Mouse (Mus musculus): ENCODE data around the gene Hist1h2bj. TPM values are rescaled to one million over a fixed set of nuclear protein-coding genes. Genes with fewer than 3 reads are reported as not detected.
"Not testable (repeated sequence)": the region's sequence is repeated elsewhere in the genome, so short reads cannot be mapped to it uniquely, and the experiment has no call there.

Hist1h2bj gene
- polyA plus RNA-seq, 1 experiment from 2014 or later, result 4.1 TPM

GRCm38 (mm10) chr13:22049737-22050440 lies 6.9 kb downstream of the Hist1h2bj start:
- peak; percentile 88 for DNase-seq

GRCm38 (mm10) chr13:22050591-22051522 lies 7.8 kb downstream of the Hist1h2bj start:
- no peaks in the 10 kb centered on the region for H3K27me3 ChIP-seq (ENCODE audit: control insufficient read depth, insufficient read depth, low read length)
- peak; percentile 95 for DNase-seq
- WGBS, result under 1% methylated on average over 52 of the region's 52 CpGs

More at GRCm38 (mm10) chr13:22049737-22050440, 6.9 kb downstream of the Hist1h2bj start:
- Histone ChIP-seq H3K9ac (replicated peaks; ENCODE audit: low read length) (peak overlapping the region; percentile 60; the same call in 1 of the 2 replicates), H3K27me3 (ENCODE audit: control insufficient read depth, insufficient read depth, low read length) (no peaks in the 10 kb centered on the region), H3K4me2 (ENCODE audit: low read length) (peak overlapping the region; percentile 63), H3K4me3 (replicated peaks; ENCODE audit: low read depth, low read length) (peak overlapping the region; percentile 49), H3K9me3 (ENCODE audit: control insufficient read depth, low read length) (no peaks in the 10 kb centered on the region), H3K36me3 (ENCODE audit: control insufficient read depth, insufficient read depth, low read length) (no peaks in the 10 kb centered on the region), H3K27ac (replicated peaks; ENCODE audit: low read depth, low read length) (peak overlapping the region; percentile 86), H3K4me1 (ENCODE audit: control insufficient read depth, insufficient read depth, low read length) (peaks cover 4% of the 10 kb centered on the region; the same call in 1 of the 2 replicates)
- WGBS, result under 1% methylated on average over 14 of the region's 14 CpGs
- ATAC-seq (ENCODE audit: low FRiP score, low TSS enrichment), result peak; percentile 38; the same call in 1 of the 2 replicates

GRCm38 (mm10) chr13:22051523-22051859 lies 8.5 kb downstream of the Hist1h2bj start:
- Histone ChIP-seq H3K36me3 (ENCODE audit: control insufficient read depth, insufficient read depth, low read length) (no peaks in the 10 kb centered on the region), H3K4me2 (ENCODE audit: low read length) (peak overlapping the region; percentile 63), H3K4me1 (ENCODE audit: control insufficient read depth, insufficient read depth, low read length) (peaks cover 4% of the 10 kb centered on the region; the same call in 1 of the 2 replicates), H3K9me3 (ENCODE audit: control insufficient read depth, low read length) (no peaks in the 10 kb centered on the region), H3K27ac (replicated peaks; ENCODE audit: low read depth, low read length) (peak overlapping the region; percentile 86), H3K4me3 (replicated peaks; ENCODE audit: low read depth, low read length) (peak overlapping the region; percentile 49), H3K27me3 (ENCODE audit: control insufficient read depth, insufficient read depth, low read length) (no peaks in the 10 kb centered on the region), H3K9ac (replicated peaks; ENCODE audit: low read length) (peak overlapping the region; percentile 60)
- ATAC-seq (ENCODE audit: low FRiP score, low TSS enrichment), result 0 out of 2 replicates have a peak, but pooled peaks have one; percentile 32
- no peak for DNase-seq
- WGBS, result 12% methylated on average over 5 of the region's 5 CpGs

More at GRCm38 (mm10) chr13:22050591-22051522, 7.8 kb downstream of the Hist1h2bj start:
- no peaks in the 10 kb centered on the region for H3K9me3 ChIP-seq (ENCODE audit: control insufficient read depth, low read length)
- H3K36me3 ChIP-seq (ENCODE audit: control insufficient read depth, insufficient read depth, low read length), result no peaks in the 10 kb centered on the region
- H3K4me1 ChIP-seq (ENCODE audit: control insufficient read depth, insufficient read depth, low read length), result peaks cover 4% of the 10 kb centered on the region; the same call in 1 of the 2 replicates
- H3K4me2 ChIP-seq (ENCODE audit: low read length), result peak overlapping the region; percentile 63
- ATAC-seq (ENCODE audit: low FRiP score, low TSS enrichment), result peak; percentile 95
- H3K9ac ChIP-seq (replicated peaks; ENCODE audit: low read length), result peak overlapping the region; percentile 60
- H3K27ac ChIP-seq (replicated peaks; ENCODE audit: low read depth, low read length), result peak overlapping the region; percentile 86
- H3K4me3 ChIP-seq (replicated peaks; ENCODE audit: low read depth, low read length), result peak overlapping the region; percentile 49

GRCm38 (mm10) chr13:22053754-22054153 lies 10.7 kb downstream of the Hist1h2bj start:
- no peak overlapping the region for H3K4me2 ChIP-seq (ENCODE audit: low read length)
- no peak overlapping the region for H3K4me3 ChIP-seq (replicated peaks; ENCODE audit: low read depth, low read length)
- H3K9ac ChIP-seq (replicated peaks; ENCODE audit: low read length), result no peak overlapping the region
- 94% methylated on average over 1 of the region's 1 CpGs for WGBS
- H3K27me3 ChIP-seq (ENCODE audit: control insufficient read depth, insufficient read depth, low read length), result no peaks in the 10 kb centered on the region
- H3K4me1 ChIP-seq (ENCODE audit: control insufficient read depth, insufficient read depth, low read length), result peaks cover 4% of the 10 kb centered on the region; the same call in 1 of the 2 replicates
- DNase-seq, result no peak
- no peaks in the 10 kb centered on the region for H3K9me3 ChIP-seq (ENCODE audit: control insufficient read depth, low read length)
- ATAC-seq (ENCODE audit: low FRiP score, low TSS enrichment), result no peak
- no peak overlapping the region for H3K27ac ChIP-seq (replicated peaks; ENCODE audit: low read depth, low read length)
- no peaks in the 10 kb centered on the region for H3K36me3 ChIP-seq (ENCODE audit: control insufficient read depth, insufficient read depth, low read length)

GRCm38 (mm10) chr13:22061422-22061821 lies 18.4 kb downstream of the Hist1h2bj start:
- DNase-seq (no peak), ATAC-seq (ENCODE audit: low FRiP score, low TSS enrichment) (no peak)
- Histone ChIP-seq H3K27me3 (ENCODE audit: control insufficient read depth, insufficient read depth, low read length) (no peaks in the 10 kb centered on the region), H3K4me2 (ENCODE audit: low read length) (no peak overlapping the region), H3K9me3 (ENCODE audit: control insufficient read depth, low read length) (peaks cover 2% of the 10 kb centered on the region; the same call in 1 of the 2 replicates), H3K9ac (replicated peaks; ENCODE audit: low read length) (no peak overlapping the region), H3K4me3 (replicated peaks; ENCODE audit: low read depth, low read length) (no peak overlapping the region), H3K36me3 (ENCODE audit: control insufficient read depth, insufficient read depth, low read length) (no peaks in the 10 kb centered on the region), H3K4me1 (ENCODE audit: control insufficient read depth, insufficient read depth, low read length) (no peaks in the 10 kb centered on the region), H3K27ac (replicated peaks; ENCODE audit: low read depth, low read length) (no peak overlapping the region)
- 75% methylated on average over 1 of the region's 1 CpGs for WGBS

- no peak overlapping the region for H3K27ac ChIP-seq (replicated peaks; ENCODE audit: low read depth, low read length)
- WGBS, result 74% methylated on average over 1 of the region's 1 CpGs
- no peak overlapping the region for H3K9ac ChIP-seq (replicated peaks; ENCODE audit: low read length)
- H3K9me3 ChIP-seq (ENCODE audit: control insufficient read depth, low read length), result peaks cover 3% of the 10 kb centered on the region; the same call in 1 of the 2 replicates
- no peak overlapping the region for H3K4me2 ChIP-seq (ENCODE audit: low read length)
- no peak for ATAC-seq (ENCODE audit: low FRiP score, low TSS enrichment)
- no peak overlapping the region for H3K4me3 ChIP-seq (replicated peaks; ENCODE audit: low read depth, low read length)
- DNase-seq, result no peak
- no peaks in the 10 kb centered on the region for H3K27me3 ChIP-seq (ENCODE audit: control insufficient read depth, insufficient read depth, low read length)
- H3K36me3 ChIP-seq (ENCODE audit: control insufficient read depth, insufficient read depth, low read length), result no peaks in the 10 kb centered on the region
- H3K4me1 ChIP-seq (ENCODE audit: control insufficient read depth, insufficient read depth, low read length), result no peaks in the 10 kb centered on the region
Measured at GRCm38 (mm10) chr13:22063468-22063867, 20.5 kb downstream of the Hist1h2bj start.

GRCm38 (mm10) chr13:22084140-22084539 lies 41.1 kb downstream of the Hist1h2bj start, which contains the start of gene Vmn1r188:
Gene Vmn1r188 (plus strand): TSS chr13:22084440.
- not testable (repeated sequence) for H3K4me2 ChIP-seq (ENCODE audit: low read length); H3K9ac ChIP-seq (replicated peaks; ENCODE audit: low read length); H3K4me3 ChIP-seq (replicated peaks; ENCODE audit: low read depth, low read length); H3K9me3 ChIP-seq (ENCODE audit: control insufficient read depth, low read length); ATAC-seq (ENCODE audit: low FRiP score, low TSS enrichment); H3K27me3 ChIP-seq (ENCODE audit: control insufficient read depth, insufficient read depth, low read length); H3K4me1 ChIP-seq (ENCODE audit: control insufficient read depth, insufficient read depth, low read length); H3K27ac ChIP-seq (replicated peaks; ENCODE audit: low read depth, low read length); H3K36me3 ChIP-seq (ENCODE audit: control insufficient read depth, insufficient read depth, low read length); DNase-seq
- WGBS, result 100% methylated on average over 1 of the region's 1 CpGs
